Mouse (Mus musculus) cerebellum, adult 8-10 months (tissue): ENCODE measurements around the gene Atg2a.
A peak's percentile ranks its signal among the peaks of the same experiment; 100 is the strongest.
"Not testable (repeated sequence)": the region's sequence is repeated elsewhere in the genome, so short reads cannot be mapped to it uniquely, and the experiment has no call there.

ENCODE experiments used
- DNase-seq: peaks from one replicate; pipeline ENCODE4 v3.0.0; 2022

Atg2a gene

DNA sequence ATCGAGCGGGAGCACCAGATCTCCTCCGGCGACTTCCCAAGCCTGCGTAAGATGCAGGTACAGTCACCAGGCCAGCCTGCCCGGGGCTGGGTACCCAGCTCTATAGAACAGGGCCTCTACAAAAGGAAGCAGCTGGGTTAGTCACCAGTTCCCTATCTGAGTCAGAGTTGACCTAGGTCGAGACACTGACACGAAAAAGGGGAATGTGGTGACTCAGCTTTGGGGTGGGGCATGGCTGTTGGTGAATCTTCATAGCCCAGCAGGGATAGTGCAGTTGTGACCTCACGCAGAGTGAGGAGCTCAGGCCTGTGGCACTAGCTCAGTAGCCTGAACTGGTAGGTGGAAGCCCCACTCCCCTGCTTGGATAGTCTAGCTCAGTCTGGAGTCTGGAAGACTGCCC, 56.2 kb downstream of the Atg2a start:
- DNase-seq = peak; percentile 21

DNA sequence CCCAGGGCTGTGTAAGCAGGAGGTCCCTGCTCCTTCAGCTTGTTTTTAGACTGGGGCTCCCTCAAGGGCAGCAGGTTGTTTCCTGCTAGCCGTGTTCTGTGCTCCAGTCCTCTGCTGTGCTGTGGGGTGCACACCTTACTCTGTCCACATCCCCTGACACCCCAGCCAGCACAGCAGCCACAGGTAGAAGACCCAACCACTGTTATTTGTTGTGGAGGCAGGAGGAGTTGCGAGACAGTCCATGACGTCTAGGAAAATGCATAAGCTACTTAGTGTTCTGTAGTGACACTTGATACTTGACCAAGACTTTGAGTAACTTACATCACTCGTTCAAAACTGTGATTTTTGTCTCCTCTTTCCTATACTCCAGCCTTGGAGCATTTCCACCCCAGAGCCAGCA, 57.5 kb downstream of the Atg2a start:
- DNase-seq = no peak

DNA sequence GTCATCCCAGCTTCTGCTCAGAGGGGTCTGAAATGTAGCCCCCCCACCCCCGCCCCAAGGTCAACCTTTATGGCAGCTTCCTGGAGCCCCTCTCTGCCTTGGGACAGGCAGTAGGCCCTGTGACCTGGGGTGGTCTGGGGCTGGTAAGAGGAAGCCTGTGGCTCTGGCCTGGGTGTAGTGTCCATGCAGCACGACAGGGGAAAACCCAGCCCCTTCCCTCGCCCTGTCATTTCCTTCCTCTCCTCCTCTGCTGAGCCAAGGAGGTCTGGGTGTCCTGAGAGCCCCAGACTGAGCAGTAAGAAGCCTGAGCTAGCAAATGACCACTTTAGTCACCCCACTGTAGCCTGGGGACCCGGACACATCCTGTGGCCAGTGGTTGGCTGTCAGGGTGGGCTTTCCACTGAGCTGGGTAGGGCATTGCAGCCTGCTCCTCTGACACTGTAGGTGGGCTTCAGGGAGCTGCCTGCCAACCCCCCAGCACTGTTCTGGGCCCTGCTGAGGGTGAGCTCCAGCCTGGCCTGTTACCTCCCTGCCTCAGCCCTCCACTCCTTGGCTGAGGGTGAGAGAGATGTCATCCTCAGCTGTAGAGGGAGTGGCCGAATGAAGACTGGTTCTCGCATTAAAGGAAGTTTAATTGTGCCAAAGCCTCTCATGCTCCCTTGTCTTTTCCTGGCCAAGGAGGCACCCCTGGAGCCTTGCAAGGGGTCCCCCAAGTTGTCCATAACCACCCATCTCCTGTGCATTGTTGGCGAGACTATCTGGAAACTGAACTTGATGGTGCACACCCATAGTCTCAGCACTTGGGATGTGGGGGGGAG, 58.2 kb downstream of the Atg2a start:
- no peak for DNase-seq

DNA sequence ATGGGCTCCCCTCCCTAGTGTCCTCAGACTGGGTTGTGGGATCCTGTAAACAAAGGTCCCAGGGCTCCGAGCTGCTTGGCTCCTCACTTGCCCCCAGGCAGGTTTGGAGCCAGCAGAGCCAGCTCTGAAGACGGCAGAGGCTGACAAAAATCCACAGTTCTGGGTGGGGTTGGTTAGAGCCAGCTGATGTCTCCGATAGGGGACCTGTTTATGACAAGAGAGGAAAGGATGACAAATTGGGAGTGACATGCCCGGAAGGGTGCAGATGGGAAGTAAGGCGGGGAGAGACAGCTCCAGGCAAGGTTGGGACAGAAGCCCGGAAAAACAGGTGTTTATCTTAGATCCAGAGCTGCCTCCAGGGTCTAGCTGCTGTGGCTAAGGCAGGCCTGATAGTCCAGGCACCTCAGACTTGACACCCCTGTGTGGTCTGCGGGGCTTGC, 59.0 kb downstream of the Atg2a start:
- no peak for DNase-seq

DNA sequence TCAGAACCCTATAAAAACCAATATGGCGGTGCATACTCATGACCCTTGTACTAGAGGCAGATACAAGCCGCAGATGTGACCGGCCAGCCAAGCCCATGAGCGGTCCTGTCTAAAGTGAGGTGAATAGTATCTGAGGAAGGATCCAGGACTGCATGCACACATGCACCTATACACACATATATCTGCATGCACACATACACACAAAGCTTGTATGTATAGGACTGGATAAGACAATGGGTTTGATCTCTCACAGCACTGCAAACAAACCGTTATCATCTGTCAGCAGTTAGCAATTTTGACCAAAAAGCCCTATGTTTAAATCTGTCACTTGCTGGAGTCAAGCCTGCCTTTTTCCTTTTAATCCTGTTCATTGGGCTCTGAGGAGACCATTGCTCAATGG, 60.6 kb downstream of the Atg2a start:
- no peak for DNase-seq

DNA sequence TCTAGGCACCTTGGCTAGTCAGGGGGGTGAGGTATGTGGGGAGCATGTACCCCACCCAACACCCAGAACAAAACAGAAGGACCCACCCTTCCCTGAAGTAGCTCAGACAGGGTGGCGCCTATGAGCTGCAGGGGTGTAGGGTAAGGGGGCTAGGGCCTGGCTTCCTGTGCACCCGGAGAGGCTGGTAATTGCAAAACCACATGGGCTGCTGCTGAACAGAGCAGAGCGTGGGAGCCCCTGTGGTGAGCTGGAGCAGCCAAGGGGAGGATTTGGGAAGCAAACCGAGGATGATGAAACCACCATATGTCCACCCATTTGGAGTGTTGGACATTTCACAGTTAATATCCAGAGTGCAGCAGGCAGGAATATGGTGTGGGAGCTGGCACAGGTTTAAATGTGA, 61.1 kb downstream of the Atg2a start:
- peak; percentile 89 for DNase-seq

DNA sequence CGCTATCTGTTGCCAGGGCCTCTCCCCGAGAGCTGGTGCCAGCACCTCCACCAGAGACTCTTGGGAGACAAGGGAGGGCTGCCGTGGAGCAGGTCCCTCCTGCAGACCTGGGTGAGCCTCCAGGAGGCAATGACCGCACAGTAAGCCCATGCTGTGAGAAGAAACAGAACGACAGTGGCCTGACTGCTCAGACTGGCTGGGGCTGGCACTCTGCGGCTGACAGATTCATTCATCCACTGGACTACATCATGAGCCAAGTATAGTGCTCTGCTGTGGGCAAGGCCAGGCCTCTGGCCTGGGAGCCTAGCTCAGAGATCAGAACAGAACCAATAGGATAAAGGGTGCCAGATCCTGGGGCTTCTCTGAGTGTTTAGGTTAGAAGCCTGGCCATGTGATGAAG, 62.4 kb downstream of the Atg2a start:
- no peak for DNase-seq

DNA sequence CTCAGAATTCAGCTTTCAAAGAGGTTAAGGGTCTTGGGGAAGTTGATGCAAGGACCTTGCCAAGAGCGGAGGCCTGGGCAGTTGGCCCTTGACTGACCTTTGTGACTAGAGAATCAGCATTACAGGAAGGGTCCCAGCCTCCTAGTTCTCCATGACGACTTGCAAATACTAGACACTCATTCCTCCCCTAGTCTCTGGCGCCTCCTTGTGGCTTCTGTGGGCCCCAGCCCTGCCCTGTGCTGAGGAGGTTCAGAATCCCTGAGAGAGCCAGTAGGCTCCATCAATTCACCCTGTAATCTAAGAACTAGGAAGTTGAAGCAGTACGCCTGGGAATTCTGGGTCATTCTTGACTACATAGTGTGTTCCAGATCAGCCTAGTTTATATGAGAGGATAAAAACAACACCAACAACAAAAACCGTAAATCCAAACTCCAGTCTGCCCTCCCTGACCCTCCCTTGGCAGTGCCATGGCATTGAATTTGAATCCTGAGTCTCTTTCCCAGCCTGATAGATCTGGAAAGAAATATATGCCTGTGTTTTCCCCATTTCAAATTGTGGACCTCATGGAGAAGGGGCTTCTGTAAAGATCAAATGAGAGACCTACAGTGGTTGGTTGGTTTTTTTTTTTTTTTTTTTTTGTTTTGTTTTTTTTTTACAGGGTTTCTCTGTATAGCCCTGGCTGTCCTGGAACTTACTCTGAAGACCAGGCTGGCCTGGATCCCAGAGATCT, 63.5 kb downstream of the Atg2a start:
- DNase-seq = peak; percentile 92

DNA sequence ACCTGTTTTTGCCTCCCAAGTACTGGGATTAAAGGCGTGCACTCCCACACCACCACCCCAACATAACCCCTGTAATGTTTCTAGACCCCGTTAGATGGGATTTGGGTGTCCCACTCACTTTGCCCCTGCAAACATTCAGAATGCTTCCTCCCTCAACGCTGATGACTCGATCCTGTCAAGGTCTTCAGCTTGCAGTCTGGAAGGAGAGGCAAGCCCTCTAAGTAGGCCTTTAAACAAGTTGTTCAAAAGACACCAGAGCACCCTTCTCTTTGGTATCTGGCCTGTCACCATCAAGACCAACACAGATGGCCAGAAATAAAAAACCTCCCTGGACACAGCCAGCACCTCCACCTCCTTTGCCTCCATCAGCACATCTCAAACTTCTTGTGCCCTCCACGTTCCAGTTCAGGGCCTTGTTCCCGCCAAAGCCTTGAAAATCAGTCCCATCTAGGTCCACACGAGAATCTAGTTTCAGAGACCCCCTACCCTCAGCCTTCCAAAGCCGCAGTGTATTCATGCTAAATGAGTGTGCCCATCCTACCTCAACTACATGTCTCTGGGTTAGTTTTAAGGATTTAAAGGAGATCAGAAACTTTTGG, 64.1 kb downstream of the Atg2a start:
- DNase-seq = no peak

DNA sequence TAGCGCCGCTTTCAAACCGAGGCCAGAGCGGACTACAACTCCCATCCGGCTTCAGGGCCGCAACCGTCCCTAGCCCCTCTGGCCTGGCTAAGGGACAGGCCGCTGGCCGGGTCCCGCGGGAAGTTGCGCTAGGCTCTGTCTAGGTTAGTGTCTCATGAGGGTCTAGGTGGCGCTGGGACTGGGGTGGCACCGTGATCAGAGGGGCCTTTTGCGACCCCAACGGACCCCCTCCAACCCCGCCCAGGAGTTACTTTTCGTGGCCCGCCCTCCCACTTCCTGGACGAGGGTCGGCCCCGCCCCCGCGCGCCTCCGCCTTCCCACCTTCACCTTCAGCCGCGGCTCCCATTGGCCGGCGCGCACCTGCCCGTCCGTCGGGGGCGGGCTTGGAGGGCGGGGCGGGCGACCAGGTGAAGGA, 64.7 kb downstream of the Atg2a start, which contains the start of gene Cdc42bpg:
Cdc42bpg (plus strand) TSS at position 320 of the 415 bp plus-strand sequence.
- DNase-seq = peak; percentile 89

DNA sequence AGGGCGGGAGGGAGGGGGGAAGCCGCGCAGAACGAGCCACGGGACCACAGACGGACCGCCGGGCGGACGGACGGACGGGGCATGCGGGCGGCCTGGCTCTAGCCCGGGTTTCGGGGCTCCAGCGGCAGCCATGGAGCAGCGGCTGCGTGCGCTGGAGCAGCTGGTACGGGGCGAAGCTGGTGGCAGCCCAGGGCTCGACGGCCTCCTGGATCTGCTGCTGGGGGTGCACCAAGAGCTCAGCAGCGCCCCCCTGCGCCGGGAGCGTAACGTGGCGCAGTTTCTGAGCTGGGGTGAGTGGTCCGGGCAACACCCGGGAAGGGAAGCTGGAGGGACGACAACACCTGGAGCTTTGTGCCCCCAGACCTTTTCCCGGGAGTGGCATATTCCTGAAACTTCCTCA, 65.1 kb downstream of the Atg2a start:
- DNase-seq = peak; percentile 78

DNA sequence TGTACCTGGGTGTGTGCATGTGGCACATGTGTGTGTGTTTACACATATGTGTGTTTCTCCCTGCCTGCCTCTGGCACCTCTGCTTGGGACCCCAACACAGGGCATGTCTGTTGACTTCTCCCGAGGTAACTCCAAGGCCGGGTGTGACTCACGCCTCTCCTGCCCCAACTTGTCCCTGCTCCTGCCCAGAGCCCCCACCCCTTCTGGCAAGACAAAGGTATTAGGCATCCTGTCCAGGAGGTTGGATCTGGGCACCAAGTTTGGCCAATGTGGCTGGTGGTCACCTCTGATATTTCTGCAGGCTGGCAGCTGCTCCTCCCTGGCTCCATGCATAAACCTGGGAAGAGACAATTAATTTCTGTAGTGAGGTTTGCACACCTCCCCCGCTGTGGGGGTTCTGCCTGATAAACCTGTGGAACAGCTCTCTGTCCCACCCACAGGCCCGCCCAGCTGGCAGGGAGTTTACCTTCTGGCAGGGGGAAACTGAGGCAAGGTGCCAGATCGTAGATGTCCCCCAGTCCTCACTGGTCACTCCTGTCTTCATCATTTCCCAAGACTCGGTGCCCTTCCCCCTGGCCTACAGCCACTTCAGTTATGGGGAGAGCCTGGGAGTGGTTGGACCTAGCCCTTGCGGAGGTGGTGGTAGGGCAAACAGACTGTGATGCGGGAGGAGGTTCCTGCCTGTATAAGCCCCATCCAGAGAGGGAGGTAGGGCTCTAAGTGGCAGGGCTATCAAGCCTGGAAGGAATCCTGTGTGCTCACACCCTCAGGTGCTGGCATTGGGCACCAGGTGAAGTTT, 66.5 kb downstream of the Atg2a start:
- DNase-seq = no peak

DNA sequence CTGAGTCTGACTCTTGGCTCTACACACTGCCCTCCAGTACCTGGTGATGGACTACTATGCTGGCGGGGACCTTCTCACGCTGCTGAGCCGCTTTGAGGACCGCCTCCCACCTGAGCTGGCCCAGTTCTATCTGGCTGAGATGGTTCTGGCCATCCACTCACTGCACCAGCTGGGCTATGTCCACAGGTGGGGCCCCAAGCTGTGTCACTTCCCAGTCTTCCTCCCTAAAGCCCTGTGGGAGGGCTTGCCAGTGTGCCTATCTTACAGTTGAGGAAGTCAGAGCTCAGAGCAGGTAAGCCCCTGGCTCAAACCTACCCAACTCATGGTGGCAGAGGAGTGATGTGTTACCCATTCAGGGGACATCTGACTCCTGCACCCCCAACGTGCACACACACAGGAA, 68.7 kb downstream of the Atg2a start:
- DNase-seq = no peak

DNA sequence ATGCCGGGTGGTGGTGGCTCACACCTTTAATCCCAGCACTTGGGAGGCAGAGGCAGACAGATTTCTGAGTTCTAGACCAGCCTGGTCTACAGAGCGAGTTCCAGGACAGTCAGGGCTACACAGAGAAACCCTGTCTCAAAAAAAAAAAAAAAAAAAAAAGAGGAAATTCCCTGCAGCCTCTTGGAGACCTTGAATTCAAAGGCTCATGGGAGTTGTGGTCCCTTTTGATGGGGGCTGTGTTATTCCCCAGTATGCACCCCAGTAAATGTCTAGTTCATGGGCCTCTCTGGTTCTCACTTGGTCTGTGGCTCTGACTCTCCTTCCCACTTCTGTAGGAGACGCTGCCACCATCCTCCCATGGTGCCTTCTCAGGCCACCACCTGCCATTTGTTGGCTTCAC, 70.3 kb downstream of the Atg2a start:
- DNase-seq = not testable (repeated sequence)
